Mouse (Mus musculus) heart, embryonic 15.5 days (tissue): ENCODE measurements around the gene Hist1h4h. TPM values are rescaled to one million over a fixed set of nuclear protein-coding genes. Genes with fewer than 3 reads are reported as not detected.
"Not testable (repeated sequence)": the region's sequence is repeated elsewhere in the genome, so short reads cannot be mapped to it uniquely, and the experiment has no call there.

Experiments used
- ATAC-seq: fragments of 200-750 bp; cut with Nextera tagmentation; replicated peaks from 2 replicates; pipeline ENCODE4 v1.8.0; 2017; ENCODE audit warnings: low read depth, moderate TSS enrichment; ENCODE audit not compliant: insufficient number of reproducible peaks, insufficient read depth, low FRiP score
- H3K27ac ChIP-seq: fragments of 300-500 bp; sonication (generic); 2 replicates; pipeline ENCODE4 v1.5.1; 2015; ENCODE audit warnings: mild to moderate bottlenecking, inconsistent platforms
- H3K27me3 ChIP-seq: fragments of 300-500 bp; sonication (generic); 2 replicates; pipeline ENCODE4 v1.6.1; 2015; ENCODE audit warnings: inconsistent platforms
- H3K36me3 ChIP-seq: fragments of 300-500 bp; sonication (generic); 2 replicates; pipeline ENCODE4 v1.6.1; 2015; ENCODE audit warnings: mild to moderate bottlenecking, inconsistent platforms
- H3K4me1 ChIP-seq: fragments of 300-500 bp; sonication (generic); replicated peaks from 2 replicates; pipeline ENCODE4 v1.6.1; 2015; ENCODE audit warnings: inconsistent platforms
- H3K4me2 ChIP-seq: fragments of 300-500 bp; sonication (generic); 2 replicates; pipeline ENCODE4 v1.6.1; 2015; ENCODE audit warnings: inconsistent platforms, mild to moderate bottlenecking, moderate library complexity
- H3K4me3 ChIP-seq: fragments of 300-500 bp; sonication (generic); 2 replicates; pipeline ENCODE4 v1.5.1; 2015; ENCODE audit warnings: mild to moderate bottlenecking, inconsistent platforms
- H3K9ac ChIP-seq: fragments of 300-500 bp; sonication (generic); 2 replicates; pipeline ENCODE4 v1.6.1; 2015; ENCODE audit warnings: mild to moderate bottlenecking, inconsistent platforms
- H3K9me3 ChIP-seq: fragments of 300-500 bp; sonication (generic); replicated peaks from 2 replicates; pipeline ENCODE4 v1.6.1; 2016; ENCODE audit warnings: inconsistent platforms
- WGBS: fragments of 180-500 bp; shearing (Covaris S2); methylation state at CpG from one replicate; pipeline ENCODE4 v1.1.7; 2015; ENCODE audit warnings: mixed read lengths; 5-methylcytosine and 5-hydroxymethylcytosine counted together
- polyA plus RNA-seq: library from polyadenylated mRNA; unstranded; fragments of >200 nt; fragmentation: Nextera tagmentation; extraction: Ambion mirVana; gene quantifications from 2 replicates; pipeline ENCODE4 v1.2.1, GENCODE M21; 2015

The Hist1h4h gene
- polyA plus RNA-seq, 1 experiment from 2014 or later = 5.4 TPM

DNA sequence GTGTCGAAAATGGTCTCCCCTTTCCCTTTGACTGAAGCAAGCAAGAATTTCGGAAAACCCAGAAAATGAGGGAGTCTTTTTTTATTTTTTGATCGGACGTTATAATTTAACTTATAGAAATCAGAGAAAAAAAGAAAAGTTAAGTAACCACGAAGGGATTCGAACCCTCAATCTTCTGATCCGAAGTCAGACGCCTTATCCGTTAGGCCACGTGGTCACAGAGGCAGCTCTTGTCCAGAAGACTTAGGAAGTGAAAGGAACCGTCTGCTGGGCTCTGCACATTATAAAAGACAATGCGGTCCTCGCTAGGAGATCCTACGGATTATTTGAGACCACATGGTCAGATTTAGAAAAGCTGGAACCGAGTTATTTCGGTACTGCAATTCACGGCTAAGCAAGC, 4.5 kb upstream of the Hist1h4h start:
- H3K27ac ChIP-seq = peak overlapping the region; percentile 51
- H3K36me3 ChIP-seq = no peaks in the 10 kb centered on the region
- no peaks in the 10 kb centered on the region for H3K9me3 ChIP-seq
- no peak; the same call in 1 of the 2 replicates for ATAC-seq
- peak overlapping the region; percentile 48 for H3K4me3 ChIP-seq
- peak overlapping the region; percentile 39 for H3K9ac ChIP-seq
- no peaks in the 10 kb centered on the region for H3K27me3 ChIP-seq
- peaks cover 22% of the 10 kb centered on the region for H3K4me1 ChIP-seq
- under 1% methylated on average over 17 of the region's 17 CpGs for WGBS
- H3K4me2 ChIP-seq = peak overlapping the region; percentile 57

DNA sequence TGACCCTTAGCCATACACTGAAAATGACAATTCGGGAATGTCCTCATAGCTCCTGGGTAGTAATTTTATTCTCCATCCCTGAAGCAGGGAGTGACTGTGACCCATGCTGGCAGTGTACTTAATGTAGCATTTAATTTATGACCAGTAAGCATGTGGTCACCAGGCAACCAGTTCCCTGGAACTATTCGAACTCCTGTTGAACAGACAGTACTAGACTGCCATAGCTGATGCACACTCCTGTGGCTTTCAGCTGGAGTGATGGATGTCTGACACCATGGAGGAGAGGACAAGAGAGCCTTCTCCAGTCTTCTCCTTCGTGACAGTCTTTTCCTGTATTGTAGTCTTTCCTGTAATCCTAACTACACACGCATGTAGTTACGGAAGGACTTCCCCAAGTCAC, 1.8 kb upstream of the Hist1h4h start:
- Histone ChIP-seq H3K4me1 (peaks cover 39% of the 10 kb centered on the region), H3K4me3 (no peak overlapping the region), H3K27me3 (no peaks in the 10 kb centered on the region), H3K9me3 (no peaks in the 10 kb centered on the region), H3K4me2 (peak overlapping the region; percentile 79), H3K36me3 (no peaks in the 10 kb centered on the region), H3K9ac (no peak overlapping the region), H3K27ac (peak overlapping the region; percentile 92)
- 80% methylated on average over 5 of the region's 5 CpGs for WGBS
- ATAC-seq = no peak

DNA sequence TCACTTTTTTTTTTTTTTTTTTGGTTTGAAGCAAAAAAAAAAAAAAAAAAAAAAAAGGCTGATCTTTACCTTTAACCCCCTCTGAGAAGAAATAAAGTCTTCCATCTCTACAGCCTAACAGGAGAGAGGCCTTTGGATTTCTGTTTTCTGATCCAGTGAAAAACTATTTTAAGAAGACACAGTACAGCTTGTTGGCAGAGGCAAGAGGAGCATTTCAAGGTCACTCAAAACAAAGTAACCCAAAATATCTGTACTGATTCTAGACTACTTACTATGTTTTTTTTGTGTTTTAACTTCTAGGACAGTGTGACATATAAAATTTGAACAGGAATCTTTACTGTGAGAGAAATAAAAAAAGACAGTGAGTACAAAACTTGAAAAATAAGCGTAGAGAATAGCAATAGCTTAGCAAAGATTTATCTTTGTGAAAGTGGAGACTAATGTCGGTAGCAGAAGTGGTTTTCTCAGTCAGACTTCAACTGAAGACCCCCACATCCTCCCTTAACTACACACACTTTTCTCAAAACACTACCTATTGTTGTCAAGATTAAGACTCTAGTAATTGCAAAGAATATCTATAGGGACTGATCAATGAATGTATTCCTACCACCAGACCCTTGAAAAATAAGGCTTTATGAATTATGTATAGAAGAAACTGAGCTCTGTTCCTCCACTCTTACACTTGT, 1.2 kb upstream of the Hist1h4h start:
- Histone ChIP-seq H3K27ac (peak overlapping the region; percentile 92), H3K27me3 (no peaks in the 10 kb centered on the region), H3K36me3 (no peaks in the 10 kb centered on the region), H3K4me2 (peak overlapping the region; percentile 79), H3K4me3 (peak overlapping the region; percentile 56), H3K4me1 (peaks cover 45% of the 10 kb centered on the region), H3K9ac (peak overlapping the region; percentile 59), H3K9me3 (no peaks in the 10 kb centered on the region)
- 18% methylated on average over 2 of the region's 2 CpGs for WGBS
- ATAC-seq = no peak

DNA sequence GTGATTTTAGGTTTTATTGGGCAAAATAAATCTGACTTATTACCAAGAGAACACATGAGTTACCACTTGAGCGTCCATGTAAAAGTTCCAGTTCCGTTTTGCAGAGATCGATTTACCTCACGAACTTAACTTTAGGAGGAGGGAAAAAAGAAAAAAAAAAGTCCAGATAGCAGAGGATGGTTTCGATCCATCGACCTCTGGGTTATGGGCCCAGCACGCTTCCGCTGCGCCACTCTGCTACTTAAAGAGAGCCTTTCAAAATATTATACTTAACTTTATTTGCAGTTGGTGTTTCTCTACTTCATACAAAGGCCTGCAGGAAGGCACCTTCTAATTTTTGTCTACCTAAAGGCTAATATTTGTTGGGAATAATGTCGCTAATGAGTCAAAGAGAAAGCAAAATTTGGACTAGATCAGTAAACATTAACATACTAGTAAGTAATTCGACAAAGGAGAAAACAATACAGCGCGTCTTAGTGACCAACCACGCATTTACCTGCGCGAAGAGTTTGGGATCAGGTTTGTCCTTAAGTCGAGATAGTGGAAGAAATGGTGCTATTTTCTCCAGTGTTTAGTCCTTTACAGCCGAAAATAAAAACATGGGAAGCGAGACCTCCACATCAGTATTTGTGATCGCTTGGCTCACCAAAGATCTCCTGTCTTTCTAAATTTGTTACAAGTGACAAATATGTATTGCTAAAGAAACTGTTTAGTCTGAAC, 509 bp upstream of the Hist1h4h start:
- H3K4me3 ChIP-seq = peak overlapping the region; percentile 56
- WGBS = under 1% methylated on average over 20 of the region's 20 CpGs
- no peaks in the 10 kb centered on the region for H3K36me3 ChIP-seq
- no peak for ATAC-seq
- H3K4me2 ChIP-seq = peak overlapping the region; percentile 79
- no peaks in the 10 kb centered on the region for H3K9me3 ChIP-seq
- H3K27me3 ChIP-seq = no peaks in the 10 kb centered on the region
- H3K9ac ChIP-seq = peak overlapping the region; percentile 59
- H3K4me1 ChIP-seq = peaks cover 44% of the 10 kb centered on the region
- peak overlapping the region; percentile 92 for H3K27ac ChIP-seq

DNA sequence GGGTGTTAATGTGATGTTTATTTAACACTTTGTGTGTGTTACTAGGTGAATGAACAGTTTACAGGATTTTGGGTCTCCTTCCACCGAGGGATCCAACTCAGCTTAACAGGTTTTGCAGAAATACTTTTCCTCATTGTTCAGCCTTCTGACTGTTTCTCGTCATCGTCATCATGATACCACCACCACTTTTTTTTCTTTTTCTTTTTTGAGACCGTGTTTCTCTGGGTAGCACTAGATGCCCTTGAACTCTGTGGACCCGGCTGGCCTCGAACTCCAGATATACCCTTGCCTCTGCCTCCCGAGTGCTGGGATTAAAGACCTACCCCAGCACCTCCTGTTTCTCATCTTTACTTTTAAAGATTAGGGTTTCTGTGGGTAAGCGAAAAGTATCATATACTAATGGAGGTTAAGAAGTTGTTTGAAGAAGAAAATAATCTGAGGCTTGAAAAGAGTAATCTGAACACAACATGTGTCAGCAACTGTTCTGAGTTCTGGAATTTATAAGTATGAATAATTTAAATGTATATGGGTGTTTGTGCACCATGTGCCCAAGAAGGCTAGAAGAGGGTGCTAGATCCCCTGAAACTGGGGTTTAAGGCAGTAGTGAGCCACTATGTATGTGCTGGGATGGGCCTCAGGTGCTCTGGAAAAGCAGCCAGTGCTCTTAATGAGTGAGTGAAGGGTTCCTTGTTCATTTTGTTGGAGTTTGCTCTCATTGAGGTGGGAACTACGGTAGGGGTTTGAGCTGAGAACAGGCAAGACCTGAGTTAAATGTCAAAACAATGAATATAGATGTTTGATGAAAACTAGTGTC, 1.6 kb downstream of the Hist1h4h start:
- Histone ChIP-seq H3K4me2 (peak overlapping the region; percentile 79), H3K9me3 (no peaks in the 10 kb centered on the region), H3K36me3 (no peaks in the 10 kb centered on the region), H3K9ac (peak overlapping the region; percentile 59; the same call in 1 of the 2 replicates), H3K27me3 (no peaks in the 10 kb centered on the region), H3K27ac (peak overlapping the region; percentile 92), H3K4me3 (peak overlapping the region; percentile 56), H3K4me1 (peaks cover 44% of the 10 kb centered on the region)
- no peak for ATAC-seq
- 23% methylated on average over 9 of the region's 9 CpGs for WGBS

DNA sequence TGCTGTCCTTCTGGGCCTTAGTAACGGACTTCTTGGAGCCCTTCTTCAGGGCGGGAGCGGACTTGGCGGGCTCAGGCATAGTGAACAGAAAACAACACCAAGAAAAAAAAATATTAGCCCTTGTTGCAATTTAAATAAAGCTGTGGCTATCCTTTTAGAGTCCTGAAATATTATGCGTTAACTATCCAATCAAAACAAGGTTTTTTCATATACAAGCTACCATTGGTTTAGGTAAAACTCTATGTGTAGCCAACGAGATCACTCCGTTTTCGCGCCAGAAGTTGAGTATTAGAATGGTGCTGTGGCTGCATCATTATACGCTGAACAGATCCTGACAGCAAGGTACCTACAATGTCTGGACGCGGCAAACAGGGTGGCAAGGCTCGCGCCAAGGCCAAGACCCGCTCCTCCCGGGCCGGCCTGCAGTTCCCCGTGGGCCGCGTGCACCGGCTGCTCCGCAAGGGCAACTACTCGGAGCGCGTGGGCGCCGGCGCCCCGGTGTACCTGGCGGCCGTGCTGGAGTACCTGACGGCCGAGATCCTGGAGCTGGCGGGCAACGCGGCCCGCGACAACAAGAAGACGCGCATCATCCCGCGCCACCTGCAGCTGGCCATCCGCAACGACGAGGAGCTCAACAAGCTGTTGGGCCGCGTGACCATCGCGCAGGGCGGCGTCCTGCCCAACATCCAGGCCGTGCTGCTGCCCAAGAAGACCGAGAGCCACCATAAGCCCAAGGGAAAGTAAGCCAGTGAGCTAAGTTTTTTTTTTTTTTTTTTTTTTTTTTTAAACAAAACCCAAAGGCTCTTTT, 2.9 kb downstream of the Hist1h4h start, which contains the start of gene Hist1h2af:
Gene Hist1h2af (plus strand): TSS at position 347 of the 808 bp plus-strand sequence.
- H3K4me3 ChIP-seq = peak within 1 kb of the TSS; percentile 56
- ATAC-seq, H3K27me3 ChIP-seq, H3K36me3 ChIP-seq, H3K9me3 ChIP-seq: not testable (repeated sequence)
- peaks cover 39% of the 10 kb centered on the region for H3K4me1 ChIP-seq
- H3K27ac ChIP-seq = peak within 1 kb of the TSS; percentile 92
- peak within 1 kb of the TSS; percentile 59 for H3K9ac ChIP-seq
- under 1% methylated on average over 25 of the region's 53 CpGs for WGBS
- H3K4me2 ChIP-seq = peak within 1 kb of the TSS; percentile 79

DNA sequence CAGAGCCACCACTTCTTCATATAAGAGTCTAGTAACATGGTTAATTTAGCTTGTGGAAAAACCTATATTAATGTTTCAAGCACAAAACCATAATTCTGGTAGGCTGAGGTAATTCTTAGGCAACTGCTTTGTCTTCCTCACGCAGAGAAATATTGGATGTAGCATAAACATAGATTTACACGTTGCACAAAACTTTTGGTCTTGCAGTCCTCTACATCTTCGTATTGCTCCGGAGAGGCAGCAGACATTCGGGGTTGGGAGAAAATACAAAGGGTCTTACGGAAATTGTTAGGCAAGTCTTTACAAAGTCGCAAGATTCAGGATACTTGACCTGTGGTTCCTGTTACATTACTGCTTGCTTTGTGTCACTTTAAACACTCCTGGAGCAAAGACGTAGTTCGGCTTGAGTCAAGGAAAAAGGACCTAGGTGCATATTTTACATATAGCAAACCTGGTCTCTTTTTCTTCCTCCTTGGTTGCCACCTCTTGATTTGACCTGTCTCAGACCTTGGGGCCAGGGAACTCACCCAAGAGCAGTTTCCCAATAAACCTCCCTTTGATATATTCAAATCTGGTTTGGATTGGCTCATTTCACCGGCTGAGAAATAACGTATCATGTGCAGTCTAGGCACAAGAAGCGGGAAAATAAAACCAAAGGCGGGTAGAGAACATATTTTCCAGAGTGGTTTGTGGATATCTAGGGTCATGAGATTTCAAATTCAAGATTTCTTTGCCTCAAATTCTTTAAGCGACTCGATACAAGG, 3.7 kb downstream of the Hist1h4h start:
- ATAC-seq = no peak
- H3K4me1 ChIP-seq = peaks cover 35% of the 10 kb centered on the region
- no peaks in the 10 kb centered on the region for H3K36me3 ChIP-seq
- peak overlapping the region; percentile 79 for H3K4me2 ChIP-seq
- no peaks in the 10 kb centered on the region for H3K9me3 ChIP-seq
- peak overlapping the region; percentile 53 for H3K9ac ChIP-seq
- H3K27ac ChIP-seq = peak overlapping the region; percentile 92
- H3K27me3 ChIP-seq = no peaks in the 10 kb centered on the region
- WGBS = 2% methylated on average over 15 of the region's 15 CpGs
- H3K4me3 ChIP-seq = peak overlapping the region; percentile 56

DNA sequence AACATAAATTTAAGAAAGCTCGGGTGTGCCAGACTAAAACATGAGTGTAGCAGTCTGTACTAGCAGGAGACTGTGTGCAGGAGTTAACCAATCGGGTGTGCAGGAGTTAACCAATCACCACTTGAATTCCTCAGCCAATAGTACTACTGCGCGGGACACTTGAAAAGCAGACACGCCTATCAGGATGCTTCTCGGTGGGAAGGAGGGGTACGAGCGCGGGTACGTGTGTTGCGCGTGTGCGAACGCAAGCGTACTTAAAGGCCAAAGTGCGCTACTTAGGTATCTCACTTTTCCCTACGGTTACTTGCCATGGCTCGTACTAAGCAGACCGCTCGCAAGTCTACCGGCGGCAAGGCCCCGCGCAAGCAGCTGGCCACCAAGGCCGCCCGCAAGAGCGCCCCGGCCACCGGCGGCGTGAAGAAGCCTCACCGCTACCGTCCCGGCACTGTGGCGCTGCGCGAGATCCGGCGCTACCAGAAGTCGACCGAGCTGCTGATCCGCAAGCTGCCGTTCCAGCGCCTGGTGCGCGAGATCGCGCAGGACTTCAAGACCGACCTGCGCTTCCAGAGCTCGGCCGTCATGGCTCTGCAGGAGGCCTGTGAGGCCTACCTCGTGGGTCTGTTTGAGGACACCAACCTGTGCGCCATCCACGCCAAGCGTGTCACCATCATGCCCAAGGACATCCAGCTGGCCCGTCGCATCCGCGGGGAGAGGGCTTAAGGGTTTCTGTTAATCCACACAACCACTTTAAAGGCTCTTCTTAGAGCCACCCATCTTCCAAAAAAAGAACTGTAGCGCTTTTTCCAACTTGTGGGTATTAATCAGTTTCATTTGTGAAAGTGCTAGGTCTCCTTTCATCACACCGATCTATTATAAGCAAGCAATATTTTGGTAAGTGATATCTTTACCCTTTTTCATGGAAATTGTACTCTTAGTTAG, 4.6 kb downstream of the Hist1h4h start, which contains the start of gene Hist1h3g:
Gene Hist1h3g (plus strand): TSS at position 286 of the 939 bp plus-strand sequence.
- H3K4me3 ChIP-seq = peak within 1 kb of the TSS; percentile 56
- ATAC-seq = peak; percentile 86
- H3K9me3 ChIP-seq, H3K36me3 ChIP-seq, H3K27me3 ChIP-seq: not testable (repeated sequence)
- H3K4me1 ChIP-seq = peaks cover 35% of the 10 kb centered on the region
- WGBS = under 1% methylated on average over 54 of the region's 62 CpGs
- peak within 1 kb of the TSS; percentile 92 for H3K27ac ChIP-seq
- peak within 1 kb of the TSS; percentile 79 for H3K4me2 ChIP-seq
- peak within 1 kb of the TSS; percentile 56 for H3K9ac ChIP-seq

DNA sequence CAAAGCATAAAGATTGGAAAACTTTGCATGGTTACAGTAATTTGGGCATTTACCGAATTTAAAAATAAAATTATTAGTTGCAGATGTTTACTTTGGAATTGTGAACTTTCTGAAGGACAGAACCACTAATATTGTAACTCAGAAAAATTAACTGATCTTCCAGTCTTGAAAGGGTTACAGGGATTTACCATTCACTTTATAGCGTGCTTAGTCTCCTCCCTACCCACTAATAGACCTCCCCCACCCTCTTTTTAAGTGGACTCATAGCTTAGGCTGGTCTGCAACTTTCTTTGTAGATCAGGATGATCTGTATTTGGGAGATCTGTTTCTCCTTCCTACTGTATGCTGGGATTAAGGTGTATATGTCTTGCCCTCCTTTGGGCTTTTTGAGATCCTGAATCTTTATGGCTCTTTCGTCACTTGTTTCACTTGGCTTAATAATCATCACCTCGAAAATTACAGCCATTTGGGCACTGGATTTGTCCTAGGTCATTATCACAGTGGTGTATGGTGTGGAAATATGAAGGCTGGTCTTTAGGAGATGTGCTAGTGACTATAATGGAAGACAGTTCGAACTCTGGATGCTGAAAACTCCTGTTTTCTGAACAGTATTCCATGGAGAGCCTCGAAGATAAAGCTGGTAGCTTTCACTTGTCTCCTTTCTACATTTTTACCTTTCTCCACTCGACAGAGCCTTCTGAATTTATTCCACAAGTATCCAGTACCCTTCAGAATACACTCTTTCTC, 5.4 kb downstream of the Hist1h4h start:
- ATAC-seq = no peak
- WGBS = 21% methylated on average over 7 of the region's 7 CpGs
- Histone ChIP-seq H3K27ac (peak overlapping the region; percentile 42; the same call in 1 of the 2 replicates), H3K27me3 (no peaks in the 10 kb centered on the region), H3K4me3 (peak overlapping the region; percentile 56), H3K4me2 (peak overlapping the region; percentile 79), H3K36me3 (no peaks in the 10 kb centered on the region), H3K4me1 (peaks cover 35% of the 10 kb centered on the region), H3K9ac (peak overlapping the region; percentile 56), H3K9me3 (no peaks in the 10 kb centered on the region)
